23 mouse cellular contexts compared by ENCODE assay signal in the genomic region with DNA sequence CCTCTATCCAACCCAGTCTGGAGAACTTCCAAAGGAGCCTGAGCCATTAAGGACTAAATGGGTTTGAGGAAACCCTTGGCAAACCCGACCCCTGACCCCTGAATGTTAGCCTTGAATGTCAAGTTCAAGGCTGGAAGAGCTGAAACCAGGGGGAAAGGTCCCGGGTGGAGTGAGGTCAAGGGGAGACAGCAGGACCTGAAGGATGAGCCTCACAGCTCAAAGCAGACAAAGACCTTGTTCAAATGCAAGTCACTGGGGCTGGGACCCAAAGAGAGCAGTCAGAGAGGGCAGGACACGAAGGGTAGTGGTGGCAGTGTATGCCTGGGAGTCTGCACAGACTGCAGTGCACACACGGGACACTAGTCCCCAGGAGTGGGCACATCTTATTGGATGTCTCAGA. TPM values are rescaled to one million over a fixed set of nuclear protein-coding genes. Genes with fewer than 3 reads are reported as not detected.
A peak's percentile ranks its signal among the peaks of the same experiment; 100 is the strongest.
DNase-seq lines count a peak whose midpoint lies in the region; ATAC-seq and TF ChIP-seq lines count a peak whose summit lies in the region.
"Had no signal": no experiment of that assay in that cellular context is flagged by ENCODE, and none has a peak within 500 bp of the region (broad histone marks: within the 10 kb centered on the region; RNA-seq: fewer than 3 reads in every experiment).

No protein-coding gene starts in this region.

- peaks cover 61% of the 10 kb centered on the region for H3K36me3 ChIP-seq in lung, embryonic 14.5 days (ENCODE audit: insufficient read depth)
- peaks cover 55% of the 10 kb centered on the region for H3K36me3 ChIP-seq in embryonic facial prominence, embryonic 10.5 days (replicated peaks)
- H3K36me3 ChIP-seq: hindbrain, embryonic 15.5 days had no signal

- H3K4me1 ChIP-seq in lung, embryonic 14.5 days (ENCODE audit: insufficient read depth) = no peaks in the 10 kb centered on the region; the same call in 1 of the 2 replicates
- peaks cover 4% of the 10 kb centered on the region; the same call in 1 of the 2 replicates for H3K4me1 ChIP-seq in lung, adult 2 months (ENCODE audit: control insufficient read depth, insufficient read depth, low read length)
- H3K4me1 ChIP-seq in embryonic facial prominence, embryonic 10.5 days = peaks cover 47% of the 10 kb centered on the region
- H3K4me1 ChIP-seq in embryonic fibroblast, embryonic 13.5 days (ENCODE audit: control insufficient read depth, insufficient read depth, low read length) = peaks cover 27% of the 10 kb centered on the region
- H3K4me1 ChIP-seq: forebrain, embryonic 15.5 days; hindbrain, embryonic 15.5 days had no signal

- WGBS in lung, embryonic 14.5 days = 77% methylated on average over 4 of the region's 4 CpGs
- WGBS in lung, adult 2 months = 72% methylated on average over 4 of the region's 4 CpGs
- 74% methylated on average over 4 of the region's 4 CpGs for WGBS in embryonic facial prominence, embryonic 10.5 days

- TF ChIP-seq POLR2A in lung, adult 2 months (IDR thresholded peaks at IDR 0.05; ENCODE audit: borderline replicate concordance, extremely low read depth, low read depth, low read length) = no peak
- TF ChIP-seq POLR2A in embryonic fibroblast, embryonic 13.5 days (IDR thresholded peaks at IDR 0.05; ENCODE audit: low read depth, low read length) = no peak; the same call in 1 of the 2 replicates

- no peaks in the 10 kb centered on the region for H3K9me3 ChIP-seq in lung, embryonic 14.5 days (ENCODE audit: low read depth, low read length)
- H3K9me3 ChIP-seq in embryonic facial prominence, embryonic 10.5 days = no peaks in the 10 kb centered on the region
- H3K9me3 ChIP-seq: forebrain, embryonic 15.5 days; heart, embryonic 15.5 days; hindbrain, embryonic 10.5 days; hindbrain, embryonic 15.5 days had no signal

- 0 out of 2 replicates have a peak overlapping the region, but pooled peaks have one; percentile 15 for H3K27ac ChIP-seq in lung, embryonic 14.5 days (ENCODE audit: low read depth)
- 0 out of 2 replicates have a peak overlapping the region, but pooled peaks have one; percentile 19 for H3K27ac ChIP-seq in embryonic facial prominence, embryonic 10.5 days (replicated peaks)
- peak overlapping the region; percentile 12 for H3K27ac ChIP-seq in embryonic fibroblast, embryonic 13.5 days (ENCODE audit: insufficient read depth, low read length)
- H3K27ac ChIP-seq: forebrain, embryonic 15.5 days; heart, adult 2 months; heart, embryonic 15.5 days; hindbrain, embryonic 10.5 days; hindbrain, embryonic 15.5 days had no signal

- no peak overlapping the region for H3K4me2 ChIP-seq in lung, embryonic 14.5 days
- H3K4me2 ChIP-seq: forebrain, embryonic 15.5 days; heart, embryonic 11.5 days; heart, embryonic 15.5 days; hindbrain, embryonic 15.5 days had no signal

- H3K9ac ChIP-seq in lung, embryonic 14.5 days = no peak overlapping the region
- H3K9ac ChIP-seq: forebrain, embryonic 15.5 days; heart, embryonic 15.5 days; hindbrain, embryonic 15.5 days had no signal

- no peak overlapping the region for H3K4me3 ChIP-seq in lung, embryonic 14.5 days (ENCODE audit: low read depth, low read length)
- no peak overlapping the region for H3K4me3 ChIP-seq in lung, adult 2 months (replicated peaks; ENCODE audit: extremely low read depth, low read depth, low read length)
- H3K4me3 ChIP-seq in embryonic facial prominence, embryonic 10.5 days = no peak overlapping the region
- no peak overlapping the region for H3K4me3 ChIP-seq in embryonic fibroblast, embryonic 13.5 days (ENCODE audit: insufficient read depth, low read length)
- H3K4me3 ChIP-seq: forebrain, embryonic 15.5 days; heart, adult 2 months; heart, embryonic 15.5 days; hindbrain, embryonic 10.5 days; hindbrain, embryonic 15.5 days had no signal

- no peak for TF ChIP-seq CTCF in lung, embryonic 14.5 days (IDR thresholded peaks at IDR 0.05; ENCODE audit: low read depth)
- TF ChIP-seq CTCF in lung, adult 2 months (IDR thresholded peaks at IDR 0.05; ENCODE audit: insufficient read depth, low read length) = no peak
- TF ChIP-seq CTCF in embryonic fibroblast, embryonic 13.5 days (IDR thresholded peaks at IDR 0.05; ENCODE audit: borderline replicate concordance, insufficient read depth, low read length) = no peak

- no peaks in the 10 kb centered on the region for H3K27me3 ChIP-seq in lung, embryonic 14.5 days (ENCODE audit: insufficient read depth, low read length)
- peaks cover 16% of the 10 kb centered on the region; the same call in 1 of the 2 replicates for H3K27me3 ChIP-seq in embryonic facial prominence, embryonic 10.5 days (replicated peaks; ENCODE audit: low read depth, poor library complexity, severe bottlenecking)
- H3K27me3 ChIP-seq: forebrain, embryonic 15.5 days; heart, embryonic 15.5 days; hindbrain, embryonic 15.5 days had no signal

- ATAC-seq in lung, embryonic 14.5 days (ENCODE audit: insufficient read depth) = no peak
- ATAC-seq: CD4-positive, CD25-positive, alpha-beta regulatory T cell, adult 4 months; forebrain, embryonic 15.5 days; intestine, embryonic 16.5 days had no signal

- no peak for DNase-seq in lung, embryonic 14.5 days
- no peak for DNase-seq in lung, adult 2 months
- peak; percentile 44 for DNase-seq in NIH3T3 (ENCODE audit: low read depth)
- no peak for DNase-seq in embryonic facial prominence, embryonic 10.5 days (ENCODE audit: low spot score)
- no peak for DNase-seq in layer of hippocampus, adult 8-10 months (ENCODE audit: low spot score in 2 of 2)
- no peak for DNase-seq in heart, adult 11 months
- DNase-seq: adrenal gland, postnatal 14 days; B cell, adult 2 months; cerebellum, adult 18-20 months; cerebellum, adult 9-11 months; cerebellum, postnatal 36 days; heart, adult 2 months; heart, postnatal 14 days had no signal

RNA-seq across cellular contexts. Expression of gene Mmp14, which starts 10.0 kb away (rescaled TPM):
- 182 and 187 TPM in 2 replicates for polyA plus RNA-seq in lung, embryonic 14.5 days (2014; fragmentation: Nextera tagmentation; extraction: Ambion mirVana)
- polyA plus RNA-seq in lung, adult 2 months (2012; rRNA removed) = 119 and 130 TPM in 2 replicates
- 62.7 and 69.5 TPM in 2 replicates for polyA plus RNA-seq in embryonic facial prominence, embryonic 10.5 days (2016; fragmentation: Nextera tagmentation; extraction: Ambion mirVana)
- polyA plus RNA-seq in embryonic fibroblast, embryonic 13.5 days (2011; ENCODE audit: insufficient read length, low read depth, missing spikeins) = 618 and 779 TPM in 2 replicates
- total RNA-seq in layer of hippocampus, adult 8-10 months (2022) = 10 to 100 TPM; 10.3 to 16.0 (median 13.4) TPM
- polyA plus RNA-seq: CD4-positive, CD25-positive, alpha-beta regulatory T cell, adult 4 months had no signal

RNA-seq across cellular contexts. Expression of gene Mrpl52, which starts 14.7 kb away (rescaled TPM):
- polyA plus RNA-seq in lung, embryonic 14.5 days (2014; fragmentation: Nextera tagmentation; extraction: Ambion mirVana) = 274 and 280 TPM in 2 replicates
- polyA plus RNA-seq in lung, adult 2 months (2012; rRNA removed) = 185 and 290 TPM in 2 replicates
- polyA plus RNA-seq in embryonic facial prominence, embryonic 10.5 days (2016; fragmentation: Nextera tagmentation; extraction: Ambion mirVana) = 201 and 207 TPM in 2 replicates
- 138 and 143 TPM in 2 replicates for polyA plus RNA-seq in embryonic fibroblast, embryonic 13.5 days (2011; ENCODE audit: insufficient read length, low read depth, missing spikeins)
- 100 to 1,000 TPM in 2 of 4 experiments, 10 to 100 TPM in 2; 88.3 to 116 (median 96.6) TPM for total RNA-seq in layer of hippocampus, adult 8-10 months (2022)

RNA-seq across cellular contexts. Expression of gene Lrp10, which starts 22.6 kb away (rescaled TPM):
- polyA plus RNA-seq in lung, embryonic 14.5 days (2014; fragmentation: Nextera tagmentation; extraction: Ambion mirVana) = 46.1 and 46.2 TPM in 2 replicates
- 184 and 199 TPM in 2 replicates for polyA plus RNA-seq in lung, adult 2 months (2012; rRNA removed)
- 23.2 and 23.4 TPM in 2 replicates for polyA plus RNA-seq in embryonic facial prominence, embryonic 10.5 days (2016; fragmentation: Nextera tagmentation; extraction: Ambion mirVana)
- polyA plus RNA-seq in embryonic fibroblast, embryonic 13.5 days (2011; ENCODE audit: insufficient read length, low read depth, missing spikeins) = 85.6 and 98.2 TPM in 2 replicates
- 10 to 100 TPM; 32.0 to 44.8 (median 36.7) TPM for total RNA-seq in layer of hippocampus, adult 8-10 months (2022)

RNA-seq across cellular contexts. Expression of gene Slc7a7, which starts 23.8 kb away (rescaled TPM):
- polyA plus RNA-seq in lung, embryonic 14.5 days (2014; fragmentation: Nextera tagmentation; extraction: Ambion mirVana) = 7.4 and 7.6 TPM in 2 replicates
- polyA plus RNA-seq in lung, adult 2 months (2012; rRNA removed) = 23.1 and 29.2 TPM in 2 replicates
- 3.6 and 4.2 TPM in 2 replicates for polyA plus RNA-seq in embryonic facial prominence, embryonic 10.5 days (2016; fragmentation: Nextera tagmentation; extraction: Ambion mirVana)
- 6.9 and 7.0 TPM in 2 replicates for polyA plus RNA-seq in embryonic fibroblast, embryonic 13.5 days (2011; ENCODE audit: insufficient read length, low read depth, missing spikeins)
- 1 to 10 TPM; 2.0 to 6.5 (median 3.3) TPM for total RNA-seq in layer of hippocampus, adult 8-10 months (2022)

RNA-seq across cellular contexts. Expression of gene Rem2, which starts 34.5 kb away (rescaled TPM):
- polyA plus RNA-seq in lung, embryonic 14.5 days (2014; fragmentation: Nextera tagmentation; extraction: Ambion mirVana) = 8.1 and 8.3 TPM in 2 replicates
- polyA plus RNA-seq in lung, adult 2 months (2012; rRNA removed) = 3.0 TPM in 2 replicates
- polyA plus RNA-seq in embryonic facial prominence, embryonic 10.5 days (2016; fragmentation: Nextera tagmentation; extraction: Ambion mirVana) = 9.1 and 9.9 TPM in 2 replicates
- 0.94 TPM in 1 of 2 replicates, not detected in the other for polyA plus RNA-seq in embryonic fibroblast, embryonic 13.5 days (2011; ENCODE audit: insufficient read length, low read depth, missing spikeins)
- total RNA-seq in layer of hippocampus, adult 8-10 months (2022) = 10 to 100 TPM; 15.7 to 25.1 (median 18.7) TPM
- total RNA-seq: gastrocnemius, adult 8-10 months; gastrocnemius, postnatal 4 days; heart, adult 2 months; heart, postnatal 14 days had no signal
- polyA plus RNA-seq: heart, adult 2 months had no signal
